Mouse (Mus musculus) forebrain, embryonic 10.5 days (tissue): Measurements from ENCODE around the gene Pde4b. TPM values are rescaled to one million over a fixed set of nuclear protein-coding genes. Genes with fewer than 3 reads are reported as not detected.
"Not testable (repeated sequence)": the region's sequence is repeated elsewhere in the genome, so short reads cannot be mapped to it uniquely, and the experiment has no call there.

Experiments used
- DNase-seq: peaks from one replicate; pipeline ENCODE4 v3.0.0-alpha.2; 2017; ENCODE audit warnings: low spot score; ENCODE audit errors: extremely low spot score
- H3K27ac ChIP-seq: fragments of 300-500 bp; sonication (generic); 2 replicates; pipeline ENCODE4 v1.5.1; 2016; ENCODE audit warnings: mild to moderate bottlenecking
- H3K27me3 ChIP-seq: fragments of 300-500 bp; sonication (generic); 2 replicates; pipeline ENCODE4 v1.6.1; 2016; ENCODE audit warnings: mild to moderate bottlenecking; ENCODE audit not compliant: poor library complexity, severe bottlenecking
- H3K36me3 ChIP-seq: fragments of 300-500 bp; sonication (generic); replicated peaks from 2 replicates; pipeline ENCODE4 v1.6.1; 2016; ENCODE audit warnings: mild to moderate bottlenecking, moderate library complexity
- H3K4me1 ChIP-seq: fragments of 300-500 bp; sonication (generic); 2 replicates; pipeline ENCODE4 v1.6.1; 2016
- H3K4me3 ChIP-seq: fragments of 300-500 bp; sonication (generic); 2 replicates; pipeline ENCODE4 v1.5.1; 2016; ENCODE audit warnings: mild to moderate bottlenecking, moderate library complexity
- H3K9me3 ChIP-seq: fragments of 300-500 bp; sonication (generic); 2 replicates; pipeline ENCODE4 v1.6.1; 2016; ENCODE audit warnings: mild to moderate bottlenecking, moderate library complexity
- WGBS: fragments of 180-500 bp; shearing (Covaris S2); methylation state at CpG from one replicate; pipeline ENCODE4 v1.1.7; 2016; 5-methylcytosine and 5-hydroxymethylcytosine counted together
- polyA plus RNA-seq: library from polyadenylated mRNA; unstranded; fragments of >200 nt; fragmentation: Nextera tagmentation; extraction: Ambion mirVana; gene quantifications from 2 replicates; pipeline ENCODE4 v1.2.1, GENCODE M21; 2016

Gene Pde4b
- 5.5 and 6.3 TPM in 2 replicates for polyA plus RNA-seq

- Histone ChIP-seq H3K27ac (peak within 1 kb of the TSS; percentile 62), H3K4me3 (peak within 1 kb of the TSS; percentile 74), H3K9me3 (no peaks in the 10 kb centered on the region), H3K27me3 (peaks cover 56% of the 10 kb centered on the region), H3K36me3 (no peaks in the 10 kb centered on the region), H3K4me1 (peaks cover 17% of the 10 kb centered on the region)
- WGBS = 11% methylated on average over 11 of the region's 11 CpGs
- peak; percentile 15 for DNase-seq
Measured at GRCm38 (mm10) chr4:102087091-102087565, at the start of gene Pde4b. Gene Pde4b (plus strand): TSS chr4:102087543.

- Histone ChIP-seq H3K4me3 (no peak overlapping the region), H3K27ac (no peak overlapping the region), H3K9me3 (no peaks in the 10 kb centered on the region), H3K27me3 (no peaks in the 10 kb centered on the region), H3K4me1 (no peaks in the 10 kb centered on the region), H3K36me3 (no peaks in the 10 kb centered on the region)
- no peak for DNase-seq
- 88% methylated on average over 3 of the region's 3 CpGs for WGBS
Measured at GRCm38 (mm10) chr4:102040190-102040589, 47.2 kb upstream of the Pde4b start.

GRCm38 (mm10) chr4:102045183-102046140 is 41.9 kb upstream of the Pde4b start:
- Histone ChIP-seq H3K9me3 (no peaks in the 10 kb centered on the region), H3K36me3 (no peaks in the 10 kb centered on the region), H3K4me3 (no peak overlapping the region), H3K27ac (0 out of 2 replicates have a peak overlapping the region, but pooled peaks have one; percentile 15), H3K4me1 (no peaks in the 10 kb centered on the region), H3K27me3 (no peaks in the 10 kb centered on the region)
- WGBS = 81% methylated on average over 6 of the region's 6 CpGs
- no peak for DNase-seq

- H3K9me3 ChIP-seq, H3K4me1 ChIP-seq, H3K27me3 ChIP-seq, H3K4me3 ChIP-seq, DNase-seq, H3K27ac ChIP-seq, H3K36me3 ChIP-seq: not testable (repeated sequence)
- 96% methylated on average over 14 of the region's 14 CpGs for WGBS
Measured at GRCm38 (mm10) chr4:102049368-102049767, 38.0 kb upstream of the Pde4b start.

GRCm38 (mm10) chr4:102061322-102061721 is 26.0 kb upstream of the Pde4b start:
- no peaks in the 10 kb centered on the region for H3K4me1 ChIP-seq
- H3K27ac ChIP-seq = no peak overlapping the region
- H3K27me3 ChIP-seq = no peaks in the 10 kb centered on the region
- no peak for DNase-seq
- 92% methylated on average over 2 of the region's 2 CpGs for WGBS
- H3K36me3 ChIP-seq = no peaks in the 10 kb centered on the region
- H3K9me3 ChIP-seq = no peaks in the 10 kb centered on the region
- H3K4me3 ChIP-seq = no peak overlapping the region

GRCm38 (mm10) chr4:102069314-102069713 is 18.0 kb upstream of the Pde4b start:
- Histone ChIP-seq H3K4me3 (no peak overlapping the region), H3K9me3 (no peaks in the 10 kb centered on the region), H3K36me3 (no peaks in the 10 kb centered on the region), H3K27me3 (no peaks in the 10 kb centered on the region), H3K4me1 (no peaks in the 10 kb centered on the region), H3K27ac (no peak overlapping the region)
- WGBS = 98% methylated on average over 2 of the region's 2 CpGs
- DNase-seq = no peak

- no peak for DNase-seq
- 77% methylated on average over 4 of the region's 4 CpGs for WGBS
- Histone ChIP-seq H3K4me1 (peaks cover 17% of the 10 kb centered on the region), H3K27me3 (peaks cover 56% of the 10 kb centered on the region), H3K4me3 (no peak overlapping the region), H3K9me3 (no peaks in the 10 kb centered on the region), H3K36me3 (no peaks in the 10 kb centered on the region), H3K27ac (no peak overlapping the region)
Measured at GRCm38 (mm10) chr4:102086336-102086735, 1.0 kb upstream of the Pde4b start.

GRCm38 (mm10) chr4:102087566-102088234 is 357 bp downstream of the Pde4b start:
- Histone ChIP-seq H3K9me3 (no peaks in the 10 kb centered on the region), H3K36me3 (no peaks in the 10 kb centered on the region), H3K27ac (peak overlapping the region; percentile 62), H3K27me3 (peaks cover 60% of the 10 kb centered on the region), H3K4me3 (peak overlapping the region; percentile 74), H3K4me1 (peaks cover 17% of the 10 kb centered on the region)
- under 1% methylated on average over 64 of the region's 64 CpGs for WGBS
- peak; percentile 44 for DNase-seq

- peak; percentile 34 for DNase-seq
- 25% methylated on average over 15 of the region's 15 CpGs for WGBS
- Histone ChIP-seq H3K4me1 (peaks cover 17% of the 10 kb centered on the region), H3K36me3 (no peaks in the 10 kb centered on the region), H3K9me3 (no peaks in the 10 kb centered on the region), H3K27ac (peak overlapping the region; percentile 62; the same call in 1 of the 2 replicates), H3K4me3 (peak overlapping the region; percentile 74), H3K27me3 (peaks cover 62% of the 10 kb centered on the region)
Measured at GRCm38 (mm10) chr4:102088235-102088867, 1.0 kb downstream of the Pde4b start.

GRCm38 (mm10) chr4:102095851-102096250 is 8.5 kb downstream of the Pde4b start:
- Histone ChIP-seq H3K4me1 (no peaks in the 10 kb centered on the region), H3K36me3 (no peaks in the 10 kb centered on the region), H3K27ac (no peak overlapping the region), H3K4me3 (no peak overlapping the region), H3K27me3 (peaks cover 8% of the 10 kb centered on the region; the same call in 1 of the 2 replicates), H3K9me3 (no peaks in the 10 kb centered on the region)
- WGBS = 94% methylated on average over 2 of the region's 2 CpGs
- no peak for DNase-seq

GRCm38 (mm10) chr4:102102241-102102640 is 14.9 kb downstream of the Pde4b start:
- H3K4me1 ChIP-seq = no peaks in the 10 kb centered on the region
- no peaks in the 10 kb centered on the region for H3K36me3 ChIP-seq
- no peaks in the 10 kb centered on the region for H3K27me3 ChIP-seq
- no peak overlapping the region for H3K4me3 ChIP-seq
- H3K9me3 ChIP-seq = no peaks in the 10 kb centered on the region
- no peak overlapping the region for H3K27ac ChIP-seq
- no peak for DNase-seq
- 84% methylated on average over 4 of the region's 4 CpGs for WGBS

- H3K36me3 ChIP-seq = no peaks in the 10 kb centered on the region
- no peak for DNase-seq
- H3K9me3 ChIP-seq = no peaks in the 10 kb centered on the region
- H3K27me3 ChIP-seq = no peaks in the 10 kb centered on the region
- WGBS = 92% methylated on average over 2 of the region's 2 CpGs
- no peak overlapping the region for H3K27ac ChIP-seq
- no peak overlapping the region for H3K4me3 ChIP-seq
- H3K4me1 ChIP-seq = no peaks in the 10 kb centered on the region
Measured at GRCm38 (mm10) chr4:102104534-102105014, 17.2 kb downstream of the Pde4b start.
